Mouse (Mus musculus) heart, embryonic 15.5 days (tissue): Measurements from ENCODE around the gene Lrrc4c. TPM values are rescaled to one million over a fixed set of nuclear protein-coding genes. Genes with fewer than 3 reads are reported as not detected.

ENCODE experiments used
- ATAC-seq: fragments of 200-750 bp; cut with Nextera tagmentation; replicated peaks from 2 replicates; pipeline ENCODE4 v1.8.0; 2017; ENCODE audit warnings: low read depth, moderate TSS enrichment; ENCODE audit not compliant: insufficient number of reproducible peaks, insufficient read depth, low FRiP score
- H3K27ac ChIP-seq: fragments of 300-500 bp; sonication (generic); 2 replicates; pipeline ENCODE4 v1.5.1; 2015; ENCODE audit warnings: mild to moderate bottlenecking, inconsistent platforms
- H3K27me3 ChIP-seq: fragments of 300-500 bp; sonication (generic); 2 replicates; pipeline ENCODE4 v1.6.1; 2015; ENCODE audit warnings: inconsistent platforms
- H3K36me3 ChIP-seq: fragments of 300-500 bp; sonication (generic); 2 replicates; pipeline ENCODE4 v1.6.1; 2015; ENCODE audit warnings: mild to moderate bottlenecking, inconsistent platforms
- H3K4me1 ChIP-seq: fragments of 300-500 bp; sonication (generic); replicated peaks from 2 replicates; pipeline ENCODE4 v1.6.1; 2015; ENCODE audit warnings: inconsistent platforms
- H3K4me2 ChIP-seq: fragments of 300-500 bp; sonication (generic); 2 replicates; pipeline ENCODE4 v1.6.1; 2015; ENCODE audit warnings: inconsistent platforms, mild to moderate bottlenecking, moderate library complexity
- H3K4me3 ChIP-seq: fragments of 300-500 bp; sonication (generic); 2 replicates; pipeline ENCODE4 v1.5.1; 2015; ENCODE audit warnings: mild to moderate bottlenecking, inconsistent platforms
- H3K9ac ChIP-seq: fragments of 300-500 bp; sonication (generic); 2 replicates; pipeline ENCODE4 v1.6.1; 2015; ENCODE audit warnings: mild to moderate bottlenecking, inconsistent platforms
- H3K9me3 ChIP-seq: fragments of 300-500 bp; sonication (generic); replicated peaks from 2 replicates; pipeline ENCODE4 v1.6.1; 2016; ENCODE audit warnings: inconsistent platforms
- WGBS: fragments of 180-500 bp; shearing (Covaris S2); methylation state at CpG from one replicate; pipeline ENCODE4 v1.1.7; 2015; ENCODE audit warnings: mixed read lengths; 5-methylcytosine and 5-hydroxymethylcytosine counted together
- polyA plus RNA-seq: library from polyadenylated mRNA; unstranded; fragments of >200 nt; fragmentation: Nextera tagmentation; extraction: Ambion mirVana; gene quantifications from 2 replicates; pipeline ENCODE4 v1.2.1, GENCODE M21; 2015

Gene Lrrc4c
- polyA plus RNA-seq, 1 experiment from 2014 or later: 1.2 TPM

DNA sequence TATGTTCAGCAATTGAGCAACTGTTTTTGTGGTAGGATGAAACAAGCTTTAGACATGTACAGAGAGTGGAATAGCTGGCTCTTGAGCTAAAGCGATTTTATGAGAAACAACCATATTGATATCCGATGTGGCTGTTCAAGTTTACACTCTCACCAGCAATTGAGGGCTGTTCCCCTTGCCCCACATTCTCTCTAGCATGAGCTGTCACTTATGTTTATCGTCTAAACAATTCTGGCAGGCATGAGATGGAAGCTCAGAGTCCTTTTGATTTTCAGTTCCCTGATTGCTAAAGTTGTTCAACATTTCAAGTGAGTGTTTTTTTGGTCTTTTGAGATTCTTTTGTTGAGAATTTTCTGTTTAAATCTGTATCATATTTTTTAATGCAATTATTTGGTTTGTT lies 976.2 kb downstream of the Lrrc4c start:
- WGBS: 81% methylated on average over 3 of the region's 3 CpGs

DNA sequence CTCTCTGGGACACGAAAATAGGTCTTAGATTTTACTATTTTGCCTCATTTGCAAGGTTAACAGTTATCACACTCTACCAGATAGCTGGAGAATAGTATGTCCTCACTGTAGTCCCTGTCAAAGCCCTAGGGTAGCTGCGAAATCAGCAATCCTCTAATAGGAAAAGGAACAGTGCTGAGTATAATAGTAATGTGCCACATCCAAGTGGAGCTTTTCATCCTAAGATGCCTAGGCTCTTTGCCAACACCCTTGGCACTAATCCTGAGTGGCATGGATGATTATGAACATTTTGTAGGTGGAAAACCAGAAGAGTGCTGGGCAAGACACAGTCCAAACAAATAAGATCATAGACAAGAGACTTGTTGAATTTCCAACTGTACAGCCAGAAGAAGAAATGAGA lies 981.7 kb downstream of the Lrrc4c start:
- Histone ChIP-seq H3K27me3 (no peaks in the 10 kb centered on the region), H3K27ac (no peak overlapping the region), H3K36me3 (no peaks in the 10 kb centered on the region), H3K4me3 (no peak overlapping the region), H3K9me3 (no peaks in the 10 kb centered on the region), H3K4me2 (no peak overlapping the region), H3K9ac (no peak overlapping the region), H3K4me1 (no peaks in the 10 kb centered on the region)
- no peak for ATAC-seq
- 55% methylated on average over 2 of the region's 2 CpGs for WGBS

More for the DNA sequence above, 976.2 kb downstream of the Lrrc4c start:
- no peak overlapping the region for H3K9ac ChIP-seq
- no peaks in the 10 kb centered on the region for H3K4me1 ChIP-seq
- no peaks in the 10 kb centered on the region for H3K27me3 ChIP-seq
- no peak overlapping the region for H3K4me2 ChIP-seq
- no peaks in the 10 kb centered on the region for H3K9me3 ChIP-seq
- ATAC-seq: no peak
- H3K4me3 ChIP-seq: no peak overlapping the region
- no peaks in the 10 kb centered on the region for H3K36me3 ChIP-seq
- H3K27ac ChIP-seq: no peak overlapping the region

DNA sequence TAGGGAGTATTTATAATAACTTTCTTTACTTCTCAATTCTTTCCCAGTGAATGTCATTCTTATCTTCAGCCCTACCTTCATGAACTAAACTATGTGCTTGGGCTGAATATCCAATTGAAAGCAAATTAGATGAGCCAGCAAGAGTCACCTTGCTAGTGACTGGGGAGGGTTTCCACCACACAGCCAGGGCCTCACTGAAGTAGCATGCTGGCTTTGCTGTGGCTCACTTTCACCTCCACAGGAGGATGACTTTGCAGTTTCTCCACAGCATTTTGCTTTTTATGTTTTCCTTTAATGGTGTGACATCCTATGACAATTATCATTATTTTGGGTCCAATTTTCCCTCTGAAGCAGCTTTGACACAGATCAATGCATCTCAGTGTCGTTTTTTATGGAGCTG lies 1000.0 kb downstream of the Lrrc4c start:
- H3K9me3 ChIP-seq: no peaks in the 10 kb centered on the region
- no peak overlapping the region for H3K4me3 ChIP-seq
- H3K9ac ChIP-seq: no peak overlapping the region
- H3K27me3 ChIP-seq: no peaks in the 10 kb centered on the region
- no peaks in the 10 kb centered on the region for H3K36me3 ChIP-seq
- 79% methylated on average over 1 of the region's 1 CpGs for WGBS
- no peaks in the 10 kb centered on the region for H3K4me1 ChIP-seq
- no peak overlapping the region for H3K27ac ChIP-seq
- no peak overlapping the region for H3K4me2 ChIP-seq
- no peak for ATAC-seq

DNA sequence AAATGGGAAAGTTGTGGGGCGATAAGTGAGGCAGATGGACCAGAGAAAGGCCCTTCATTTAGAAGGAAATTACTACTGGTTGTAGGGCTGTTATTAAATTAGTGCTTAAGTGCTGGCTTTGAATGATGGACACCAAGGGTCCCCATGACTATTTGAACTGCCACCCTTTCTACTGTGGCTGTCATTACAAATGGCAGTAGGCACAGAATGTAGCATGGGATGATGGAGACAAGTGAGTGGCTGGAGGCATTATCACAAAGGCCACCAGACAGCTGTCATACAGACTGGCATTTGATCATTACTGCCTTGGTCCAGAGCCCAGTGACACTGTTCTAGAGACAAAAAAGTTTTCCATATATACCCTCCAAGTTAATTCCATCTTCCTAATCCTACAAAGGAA lies 1000.6 kb downstream of the Lrrc4c start:
- no peaks in the 10 kb centered on the region for H3K36me3 ChIP-seq
- ATAC-seq: no peak
- no peak overlapping the region for H3K4me2 ChIP-seq
- H3K27me3 ChIP-seq: no peaks in the 10 kb centered on the region
- H3K9ac ChIP-seq: no peak overlapping the region
- 85% methylated on average over 1 of the region's 1 CpGs for WGBS
- no peak overlapping the region for H3K27ac ChIP-seq
- no peak overlapping the region for H3K4me3 ChIP-seq
- no peaks in the 10 kb centered on the region for H3K9me3 ChIP-seq
- H3K4me1 ChIP-seq: no peaks in the 10 kb centered on the region

DNA sequence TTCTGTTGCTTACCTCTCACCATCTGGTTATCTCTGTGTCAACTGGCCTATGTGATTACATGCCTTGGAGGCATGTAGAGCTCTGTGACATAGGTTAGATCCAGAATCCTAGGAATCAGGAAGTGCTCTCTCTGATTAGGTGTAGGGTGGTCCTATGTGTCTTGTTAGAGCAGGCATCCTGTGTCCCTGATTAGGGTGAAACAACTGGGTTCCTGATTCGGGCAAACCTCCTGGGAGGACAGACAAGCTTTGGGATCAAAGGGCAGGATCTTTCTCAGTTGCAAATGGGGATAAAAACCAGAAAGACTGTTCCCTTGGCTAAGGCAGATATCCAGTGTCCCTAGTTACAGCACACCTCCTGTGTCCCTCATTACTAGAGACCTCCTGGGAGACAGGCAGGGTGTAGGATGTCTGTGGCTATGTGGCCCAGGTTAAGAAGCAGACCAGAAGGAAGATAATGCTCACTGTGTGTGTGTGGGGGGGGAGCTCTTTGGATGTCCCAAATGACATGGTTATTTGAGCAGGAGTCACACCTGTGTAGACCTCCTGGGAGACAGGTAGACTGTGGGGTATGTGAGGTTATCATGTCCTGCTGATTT lies 1014.2 kb downstream of the Lrrc4c start:
- Histone ChIP-seq H3K4me3 (no peak overlapping the region), H3K27ac (no peak overlapping the region), H3K9ac (no peak overlapping the region), H3K9me3 (no peaks in the 10 kb centered on the region), H3K4me1 (no peaks in the 10 kb centered on the region), H3K36me3 (no peaks in the 10 kb centered on the region), H3K4me2 (no peak overlapping the region), H3K27me3 (no peaks in the 10 kb centered on the region)
- ATAC-seq: no peak
- 18% methylated on average over 1 of the region's 1 CpGs for WGBS

DNA sequence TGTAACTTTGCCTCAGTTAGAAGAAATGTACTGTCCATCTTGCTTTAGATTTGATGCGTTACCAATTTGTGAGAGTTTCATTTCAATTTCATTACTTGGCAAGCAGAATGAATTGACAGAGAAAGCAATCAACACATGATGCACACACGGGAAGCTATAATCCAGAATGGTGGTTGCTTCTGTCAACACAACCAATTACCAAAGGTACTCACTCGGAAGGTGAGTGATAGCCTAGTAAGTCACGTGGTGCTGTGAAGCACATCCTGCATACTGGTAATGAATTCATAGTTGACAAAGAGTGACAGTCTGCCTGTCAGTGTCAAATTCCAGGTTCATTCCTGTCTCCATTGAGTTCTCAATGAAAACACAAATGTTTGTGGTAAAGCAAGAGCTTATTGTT lies 1021.7 kb downstream of the Lrrc4c start:
- 78% methylated on average over 4 of the region's 4 CpGs for WGBS
- H3K27me3 ChIP-seq: no peaks in the 10 kb centered on the region
- H3K9me3 ChIP-seq: no peaks in the 10 kb centered on the region
- H3K4me2 ChIP-seq: no peak overlapping the region
- no peak for ATAC-seq
- H3K4me3 ChIP-seq: no peak overlapping the region
- H3K27ac ChIP-seq: no peak overlapping the region
- no peaks in the 10 kb centered on the region for H3K4me1 ChIP-seq
- H3K9ac ChIP-seq: no peak overlapping the region
- H3K36me3 ChIP-seq: no peaks in the 10 kb centered on the region

DNA sequence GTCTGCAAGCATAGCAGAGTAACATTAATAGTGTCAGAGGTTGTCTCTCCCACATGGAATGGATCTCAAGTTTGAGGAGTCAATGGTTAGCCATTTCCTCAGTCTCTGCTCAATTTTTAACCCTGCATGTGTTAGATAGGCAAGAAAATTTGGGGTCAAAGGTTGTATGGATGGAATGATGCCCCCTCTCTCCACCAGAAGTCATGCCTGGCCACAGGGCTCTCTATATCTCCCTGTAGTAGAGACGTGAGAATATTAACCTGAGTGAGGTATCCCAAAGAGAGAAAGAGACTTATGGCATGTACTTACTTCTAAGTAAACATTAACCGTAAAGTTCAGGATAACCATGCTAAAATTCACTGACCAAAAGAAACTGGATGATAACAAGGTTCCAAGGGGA lies 1043.3 kb downstream of the Lrrc4c start:
- Histone ChIP-seq H3K4me3 (no peak overlapping the region), H3K27ac (no peak overlapping the region), H3K4me2 (no peak overlapping the region), H3K27me3 (no peaks in the 10 kb centered on the region), H3K4me1 (no peaks in the 10 kb centered on the region), H3K36me3 (no peaks in the 10 kb centered on the region), H3K9ac (no peak overlapping the region), H3K9me3 (no peaks in the 10 kb centered on the region)
- WGBS: 77% methylated on average over 2 of the region's 2 CpGs
- no peak for ATAC-seq

DNA sequence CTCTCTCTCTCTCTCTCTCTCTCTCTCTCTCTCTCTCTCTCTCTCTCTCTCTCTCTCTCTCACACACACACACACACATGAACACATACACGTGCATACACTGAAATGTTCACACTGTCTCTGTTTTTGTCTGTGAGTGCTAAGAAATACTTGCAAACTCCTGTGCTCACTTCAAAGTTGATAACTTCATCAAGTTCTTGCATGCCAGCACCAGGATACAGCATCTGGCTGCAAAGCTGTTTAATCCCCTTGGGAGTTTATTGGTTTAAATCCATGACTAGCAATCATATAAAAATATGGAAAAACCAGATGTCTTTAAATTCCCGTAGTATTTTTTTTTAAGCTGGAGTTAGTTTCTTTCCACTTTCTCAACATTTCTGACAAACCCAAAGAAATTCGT lies 1052.0 kb downstream of the Lrrc4c start:
- H3K9me3 ChIP-seq: no peaks in the 10 kb centered on the region
- H3K4me3 ChIP-seq: no peak overlapping the region
- H3K36me3 ChIP-seq: no peaks in the 10 kb centered on the region
- no peak overlapping the region for H3K9ac ChIP-seq
- no peak overlapping the region for H3K27ac ChIP-seq
- ATAC-seq: no peak
- 70% methylated on average over 3 of the region's 3 CpGs for WGBS
- no peak overlapping the region for H3K4me2 ChIP-seq
- no peaks in the 10 kb centered on the region for H3K4me1 ChIP-seq
- H3K27me3 ChIP-seq: no peaks in the 10 kb centered on the region

DNA sequence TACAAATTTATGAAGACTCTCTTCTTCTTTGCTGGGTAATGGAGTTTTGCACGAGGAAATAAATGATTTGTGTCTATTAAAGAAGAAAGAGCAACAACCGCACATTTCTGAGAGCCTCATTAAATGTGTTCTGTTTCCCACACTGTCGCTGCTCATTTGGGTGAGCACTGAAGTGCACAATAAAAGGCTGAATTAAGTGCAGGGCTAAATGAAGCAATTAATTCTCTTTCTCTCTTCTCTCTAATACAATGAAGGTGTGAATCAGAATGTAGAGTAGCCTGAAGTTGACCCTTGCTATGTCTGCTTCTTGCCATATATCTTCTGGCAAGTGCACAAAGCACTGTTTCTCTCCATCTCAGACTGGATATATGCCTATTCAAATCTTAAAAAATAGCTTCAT lies 1073.5 kb downstream of the Lrrc4c start:
- Histone ChIP-seq H3K27me3 (no peaks in the 10 kb centered on the region), H3K4me1 (no peaks in the 10 kb centered on the region), H3K9me3 (no peaks in the 10 kb centered on the region), H3K27ac (no peak overlapping the region), H3K4me2 (no peak overlapping the region), H3K36me3 (no peaks in the 10 kb centered on the region), H3K4me3 (no peak overlapping the region), H3K9ac (no peak overlapping the region)
- no peak for ATAC-seq
- 74% methylated on average over 3 of the region's 3 CpGs for WGBS

DNA sequence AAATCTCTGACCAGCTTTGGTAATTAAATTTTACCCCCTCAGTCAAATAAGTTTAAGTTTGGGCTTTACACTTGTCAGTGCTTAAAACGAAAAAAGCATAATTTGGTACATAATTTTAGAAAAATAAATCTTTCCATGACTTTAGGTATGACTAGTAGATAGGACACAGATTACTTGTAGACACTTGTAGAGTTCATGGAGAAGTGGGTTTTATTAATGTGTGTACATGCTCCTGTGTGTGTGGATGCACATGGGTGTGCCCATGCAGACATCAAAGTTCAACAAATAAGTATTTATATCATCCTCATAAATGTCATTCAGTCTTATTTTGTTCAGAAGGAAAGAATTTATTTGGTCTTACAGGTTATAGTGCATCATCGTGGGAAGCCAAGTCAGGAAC lies 1073.9 kb downstream of the Lrrc4c start:
- Histone ChIP-seq H3K27ac (no peak overlapping the region), H3K36me3 (no peaks in the 10 kb centered on the region), H3K27me3 (no peaks in the 10 kb centered on the region), H3K4me3 (no peak overlapping the region), H3K4me2 (no peak overlapping the region), H3K9ac (no peak overlapping the region), H3K9me3 (no peaks in the 10 kb centered on the region), H3K4me1 (no peaks in the 10 kb centered on the region)
- no peak for ATAC-seq
- 79% methylated on average over 2 of the region's 2 CpGs for WGBS

DNA sequence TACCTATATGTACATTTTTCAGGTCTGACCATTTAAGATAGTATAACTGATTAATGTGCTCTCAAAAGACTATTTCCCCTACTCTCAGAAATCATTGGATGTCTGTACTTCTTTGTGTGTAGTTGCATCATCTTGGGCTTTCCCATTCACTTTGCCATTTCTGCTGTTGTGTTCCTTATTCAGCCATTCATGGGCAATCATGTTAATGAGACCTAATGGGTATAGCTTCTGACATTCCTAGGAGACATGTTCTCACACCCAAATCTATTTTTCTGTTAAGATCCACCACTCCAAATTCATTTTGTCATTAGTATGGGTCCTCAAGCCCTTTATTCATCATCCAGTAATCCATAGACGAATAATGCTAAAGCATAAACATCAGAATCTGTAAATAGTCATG lies 1095.1 kb downstream of the Lrrc4c start:
- Histone ChIP-seq H3K9me3 (no peaks in the 10 kb centered on the region), H3K27ac (no peak overlapping the region), H3K9ac (no peak overlapping the region), H3K4me2 (no peak overlapping the region), H3K4me3 (no peak overlapping the region), H3K4me1 (no peaks in the 10 kb centered on the region), H3K36me3 (no peaks in the 10 kb centered on the region), H3K27me3 (no peaks in the 10 kb centered on the region)
- 70% methylated on average over 1 of the region's 1 CpGs for WGBS
- no peak for ATAC-seq

DNA sequence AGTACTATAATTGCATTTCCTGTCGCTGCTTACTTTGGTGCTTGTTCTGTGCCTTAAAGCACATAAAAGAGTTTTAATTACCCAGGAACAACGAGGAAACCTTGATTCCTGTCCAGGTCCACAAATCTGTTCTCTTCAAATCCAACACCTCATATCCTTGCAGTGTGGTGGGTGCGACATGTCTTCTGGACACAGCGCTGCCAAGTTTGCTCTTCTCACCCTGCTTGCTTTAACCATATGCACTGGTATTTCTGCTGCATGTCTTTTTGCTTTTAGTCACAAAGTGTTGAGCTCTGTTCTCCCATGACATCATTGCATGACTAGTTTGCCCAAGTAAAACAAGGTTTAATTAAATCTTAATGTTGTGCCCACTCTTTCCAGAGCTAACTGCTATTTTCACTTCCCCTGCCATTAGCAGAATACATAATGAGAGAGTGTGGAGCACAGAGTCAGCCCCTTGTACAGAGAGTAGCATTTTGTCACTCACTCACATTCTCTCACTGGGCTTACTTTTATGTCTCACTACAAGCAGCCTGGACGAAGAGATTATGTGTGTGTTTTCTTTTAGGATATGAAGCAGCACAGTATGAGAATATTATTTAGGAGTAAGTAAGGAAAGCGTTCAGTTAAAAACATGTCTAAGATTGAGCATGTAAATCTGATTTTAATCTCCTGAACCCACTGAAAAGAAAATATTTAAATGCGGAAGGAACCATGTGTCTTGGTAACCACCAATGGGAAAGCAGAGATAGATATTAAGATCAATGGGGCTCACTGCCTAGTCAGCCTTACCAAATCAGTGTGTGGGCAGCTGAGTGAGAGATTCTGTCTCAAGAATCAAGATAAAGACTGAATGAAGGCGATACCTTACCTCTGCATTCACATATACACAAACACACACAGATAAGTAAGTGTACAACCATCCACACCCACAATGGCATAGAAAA lies 1096.7 kb downstream of the Lrrc4c start:
- Histone ChIP-seq H3K9me3 (no peaks in the 10 kb centered on the region), H3K9ac (no peak overlapping the region), H3K27me3 (no peaks in the 10 kb centered on the region), H3K36me3 (no peaks in the 10 kb centered on the region), H3K4me3 (no peak overlapping the region), H3K4me2 (no peak overlapping the region), H3K27ac (no peak overlapping the region), H3K4me1 (no peaks in the 10 kb centered on the region)
- 74% methylated on average over 8 of the region's 8 CpGs for WGBS
- ATAC-seq: no peak
